Mouse (Mus musculus) myocyte (in vitro differentiated cells): Measurements from ENCODE around the gene Btbd18.

Experiments
- CEBPB ChIP-seq: IDR thresholded peaks from 2 replicates; pipeline ENCODE4 v1.6.1; 2011; ENCODE audit warnings: mild to moderate bottlenecking, moderate library complexity; ENCODE audit not compliant: poor library complexity, insufficient read depth, severe bottlenecking
- E2F4 ChIP-seq: IDR thresholded peaks from one replicate; pipeline ENCODE4 v1.6.1; 2011; ENCODE audit warnings: mild to moderate bottlenecking, control low read depth, moderate library complexity; ENCODE audit not compliant: insufficient read depth
- MAX ChIP-seq: IDR thresholded peaks from one replicate; pipeline ENCODE4 v1.6.1; 2011; ENCODE audit warnings: low read depth, mild to moderate bottlenecking, control low read depth
- MYOD1 ChIP-seq, 3 experiments: IDR thresholded peaks; one replicate each; pipeline ENCODE4 v1.6.1; 2011; ENCODE audit warnings: control low read depth in 2 of 3, low read depth in 2 of 3, mild to moderate bottlenecking in 2 of 3, moderate library complexity in 1 of 3; ENCODE audit not compliant: insufficient read length in 2 of 3, control insufficient read depth in 1 of 3
- MYOG ChIP-seq, 3 experiments: IDR thresholded peaks; one replicate each; pipeline ENCODE4 v1.6.1; 2011; ENCODE audit warnings: control low read depth in 2 of 3, low read depth in 2 of 3, mild to moderate bottlenecking in 2 of 3; ENCODE audit not compliant: insufficient read length in 2 of 3, control insufficient read depth in 1 of 3, insufficient read depth in 1 of 3
- POLR2A ChIP-seq: IDR thresholded peaks from one replicate; pipeline ENCODE4 v1.6.1; 2011; ENCODE audit warnings: low read depth, mild to moderate bottlenecking, control low read depth, moderate library complexity; ENCODE audit not compliant: insufficient read length
- POLR2AphosphoS2 ChIP-seq: IDR thresholded peaks from one replicate; pipeline ENCODE4 v1.6.1; 2011; ENCODE audit warnings: low read depth, control low read depth; ENCODE audit not compliant: insufficient read length
- REST ChIP-seq: IDR thresholded peaks from one replicate; pipeline ENCODE4 v1.6.1; 2011; ENCODE audit warnings: mild to moderate bottlenecking, control low read depth, moderate library complexity; ENCODE audit not compliant: insufficient read depth, insufficient read length
- SRF ChIP-seq: IDR thresholded peaks from one replicate; pipeline ENCODE4 v1.6.1; 2011; ENCODE audit warnings: low read depth; ENCODE audit not compliant: control insufficient read depth, insufficient read length
- TCF12 ChIP-seq: IDR thresholded peaks from one replicate; pipeline ENCODE4 v1.6.1; 2011; ENCODE audit warnings: mild to moderate bottlenecking, control low read depth; ENCODE audit not compliant: poor library complexity, insufficient read depth, severe bottlenecking
- TCF3 ChIP-seq: IDR thresholded peaks from one replicate; pipeline ENCODE4 v1.6.1; 2011; ENCODE audit warnings: low read depth, control low read depth; ENCODE audit not compliant: insufficient read length
- USF1 ChIP-seq: IDR thresholded peaks from one replicate; pipeline ENCODE4 v1.6.1; 2011; ENCODE audit warnings: low read depth, mild to moderate bottlenecking, control low read depth, moderate library complexity

- TF ChIP-seq MYOD1 (IDR thresholded peaks at IDR 0.05; ENCODE audit: control insufficient read depth in 1 of 3, insufficient read length in 2 of 3, low read depth in 2 of 3) (no peak), POLR2A (no peak), USF1 (no peak), MAX (no peak), SRF (no peak), CEBPB (no peak), E2F4 (no peak), POLR2AphosphoS2 (no peak), TCF12 (no peak), MYOG (IDR thresholded peaks at IDR 0.05; ENCODE audit: control insufficient read depth in 1 of 3, insufficient read depth in 1 of 3, insufficient read length in 2 of 3, low read depth in 2 of 3) (no peak), REST (no peak), TCF3 (no peak)
These were observed 9.2 kb upstream of the Btbd18 start for GRCm38 (mm10) chr2:84649674-84650073.
